11 mouse cellular contexts compared by ENCODE assay signal in the genomic region with DNA sequence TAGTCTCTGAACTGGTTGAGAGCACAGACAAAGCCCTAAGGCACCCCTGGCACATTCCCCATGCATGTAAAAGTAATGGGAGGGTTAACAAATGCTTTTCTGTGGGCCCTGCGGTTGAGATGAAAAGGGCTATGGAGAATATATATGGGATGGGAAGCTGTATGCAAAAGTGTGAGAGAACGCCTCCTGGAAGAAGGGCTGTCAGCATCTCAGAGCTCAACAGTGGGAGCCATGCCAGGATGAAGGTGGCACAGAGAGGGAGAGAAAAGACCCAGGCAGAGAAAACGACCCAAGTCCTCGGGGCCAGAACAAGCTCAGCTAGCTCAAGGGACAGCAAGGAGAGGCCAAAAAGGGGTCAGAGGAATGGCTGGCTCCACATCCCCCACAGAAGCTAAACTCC. TPM values are rescaled to one million over a fixed set of nuclear protein-coding genes. Genes with fewer than 3 reads are reported as not detected.
DNase-seq lines count a peak whose midpoint lies in the region; ATAC-seq lines count a peak whose summit lies in the region.
"Had no signal": no experiment of that assay in that cellular context is flagged by ENCODE, and none has a peak within 500 bp of the region (broad histone marks: within the 10 kb centered on the region; RNA-seq: fewer than 3 reads in every experiment).

No protein-coding gene starts in this region.

- H3K4me1 ChIP-seq in heart, embryonic 16.5 days (ENCODE audit: control insufficient read depth, insufficient read depth, low read length): peaks cover 46% of the 10 kb centered on the region
- H3K4me1 ChIP-seq in embryonic facial prominence, embryonic 10.5 days: peaks cover 25% of the 10 kb centered on the region
- peaks cover 31% of the 10 kb centered on the region for H3K4me1 ChIP-seq in limb, embryonic 12.5 days (replicated peaks)

- DNase-seq in cerebellum, postnatal 14 days: peak; percentile 46 to 59
- DNase-seq in cerebellum, postnatal 4 days (ENCODE audit: low spot score in 2 of 2): no peak
- DNase-seq in heart, adult 8-10 months (ENCODE audit: low spot score): no peak
- DNase-seq in embryonic facial prominence, embryonic 10.5 days (ENCODE audit: low spot score): no peak
- no peak for DNase-seq in thymus, adult 18-20 months
- DNase-seq in spleen, adult 18-20 months: no peak
- DNase-seq: adrenal gland, postnatal 36 days; kidney, postnatal 10 days; lung, postnatal 36 days had no signal

- H3K9ac ChIP-seq in heart, embryonic 16.5 days (ENCODE audit: low read length): 0 out of 2 replicates have a peak overlapping the region, but pooled peaks have one; percentile 17
- H3K9ac ChIP-seq in limb, embryonic 12.5 days (replicated peaks): no peak overlapping the region

- H3K4me3 ChIP-seq in heart, embryonic 16.5 days (ENCODE audit: low read length): no peak overlapping the region
- no peak overlapping the region for H3K4me3 ChIP-seq in embryonic facial prominence, embryonic 10.5 days
- no peak overlapping the region for H3K4me3 ChIP-seq in limb, embryonic 12.5 days (replicated peaks)

- H3K36me3 ChIP-seq in heart, embryonic 16.5 days (ENCODE audit: control insufficient read depth, insufficient read depth): no peaks in the 10 kb centered on the region
- H3K36me3 ChIP-seq in embryonic facial prominence, embryonic 10.5 days (replicated peaks): no peaks in the 10 kb centered on the region
- H3K36me3 ChIP-seq in limb, embryonic 12.5 days: no peaks in the 10 kb centered on the region

- 34% methylated on average over 4 of the region's 4 CpGs for WGBS in heart, embryonic 16.5 days
- 77% methylated on average over 4 of the region's 4 CpGs for WGBS in embryonic facial prominence, embryonic 10.5 days
- WGBS in limb, embryonic 12.5 days: 73% methylated on average over 4 of the region's 4 CpGs

- H3K4me2 ChIP-seq in heart, embryonic 16.5 days (ENCODE audit: low read depth, low read length): no peak overlapping the region
- H3K4me2 ChIP-seq in limb, embryonic 12.5 days: no peak overlapping the region

- H3K27ac ChIP-seq in heart, embryonic 16.5 days (ENCODE audit: low read length): peak overlapping the region; percentile 95
- H3K27ac ChIP-seq in embryonic facial prominence, embryonic 10.5 days (replicated peaks): peak overlapping the region; percentile 73
- H3K27ac ChIP-seq in limb, embryonic 12.5 days: peak overlapping the region; percentile 60

- H3K9me3 ChIP-seq in heart, embryonic 16.5 days (replicated peaks; ENCODE audit: control insufficient read depth, low read length): no peaks in the 10 kb centered on the region
- no peaks in the 10 kb centered on the region for H3K9me3 ChIP-seq in embryonic facial prominence, embryonic 10.5 days
- no peaks in the 10 kb centered on the region for H3K9me3 ChIP-seq in limb, embryonic 12.5 days

- H3K27me3 ChIP-seq in heart, embryonic 16.5 days (ENCODE audit: control insufficient read depth, insufficient read depth, low read length): no peaks in the 10 kb centered on the region
- H3K27me3 ChIP-seq in embryonic facial prominence, embryonic 10.5 days (replicated peaks; ENCODE audit: low read depth, poor library complexity, severe bottlenecking): no peaks in the 10 kb centered on the region
- H3K27me3 ChIP-seq in limb, embryonic 12.5 days: no peaks in the 10 kb centered on the region

- ATAC-seq in heart, embryonic 16.5 days (replicated peaks; ENCODE audit: extremely low read depth, insufficient read depth, low FRiP score): no peak
- no peak for ATAC-seq in limb, embryonic 12.5 days (ENCODE audit: insufficient number of reproducible peaks, insufficient read depth, low FRiP score, low TSS enrichment, low read depth)

RNA-seq across cellular contexts. Expression of gene Akap1, which starts 8.6 kb away (rescaled TPM):
- 58.0 and 64.4 TPM in 2 replicates for polyA plus RNA-seq in heart, embryonic 16.5 days (2015; fragmentation: Nextera tagmentation; extraction: Ambion mirVana)
- total RNA-seq in heart, adult 8-10 months (2022): 100 to 1,000 TPM; 113 to 148 (median 138) TPM
- polyA plus RNA-seq in embryonic facial prominence, embryonic 10.5 days (2016; fragmentation: Nextera tagmentation; extraction: Ambion mirVana): 16.9 and 17.1 TPM in 2 replicates
- polyA plus RNA-seq in limb, embryonic 12.5 days (2016; fragmentation: Nextera tagmentation; extraction: Ambion mirVana): 15.3 and 16.7 TPM in 2 replicates

Comparison
In these comparisons a context has a peak if more than half of its experiments do, and no peak if none do; other contexts are left out.
1. DNase-seq: peak in cerebellum, postnatal 14 days (2 of 2); none in cerebellum, postnatal 4 days (0 of 2), heart, adult 8-10 months (single experiment), embryonic facial prominence, embryonic 10.5 days (single experiment), thymus, adult 18-20 months (0 of 2) and spleen, adult 18-20 months (0 of 2).
2. Peak in every context shown above with its lines, with median percentiles within 50 percentile points of each other: H3K27ac ChIP-seq.